Mouse (Mus musculus): Measurements from ENCODE around the gene Tnfsf15.

DNA sequence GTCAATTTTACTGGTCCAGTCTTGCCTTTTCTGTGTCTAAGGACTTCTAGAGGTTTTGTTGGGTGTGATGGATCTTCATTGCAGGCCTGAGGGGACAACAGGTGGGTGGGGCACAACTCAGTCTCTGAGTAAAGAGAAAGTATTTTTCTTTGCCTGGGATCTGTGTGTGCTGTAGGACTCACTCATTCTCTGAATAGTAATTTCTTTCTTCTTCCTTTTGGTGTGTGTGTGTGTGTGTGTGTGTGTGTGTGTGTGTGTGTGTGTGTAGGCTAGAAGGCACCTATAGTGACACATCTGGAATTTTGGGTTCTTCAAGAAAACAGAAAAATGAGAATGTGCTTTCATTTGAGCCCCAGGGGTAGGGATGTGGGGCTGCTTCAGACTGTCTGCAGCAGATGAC, 52.6 kb downstream of the Tnfsf15 start:
- no peak for TF ChIP-seq CTCF (IDR thresholded peaks at IDR 0.05; ENCODE audit: low read depth)
- no peak for TF ChIP-seq EP300 (IDR thresholded peaks at IDR 0.05; ENCODE audit: low read depth)
